Mouse (Mus musculus): ENCODE measurements at regions not wholly inside any gene's neighbourhood (a gene's known extent, or its start where the extent isn't known, plus 50 kb on each side); places are given as distances from the start of the nearest gene placed in this dataset.

GRCm38 (mm10) chr7:116816494-116816893 lies 312.3 kb downstream of the Nucb2 start:
- DNase-seq (ENCODE audit: low spot score) (no peak), ATAC-seq (ENCODE audit: extremely low read depth, insufficient number of reproducible peaks, low FRiP score, poor library complexity, severe bottlenecking) (no peak)
- TF ChIP-seq POLR2AphosphoS5 (IDR thresholded peaks at IDR 0.05; ENCODE audit: insufficient replicate concordance, low read depth, low read length) (no peak), GATA2 (IDR thresholded peaks at IDR 0.05; ENCODE audit: borderline replicate concordance, low read depth, low read length) (no peak), TAL1 (conservative IDR thresholded peaks at IDR 0.05; ENCODE audit: low read depth, low read length) (no peak), GATA1 (IDR thresholded peaks at IDR 0.05; ENCODE audit: borderline replicate concordance, low read length) (no peak), CTCF (IDR thresholded peaks at IDR 0.05; ENCODE audit: low read depth, low read length) (no peak)
- Histone ChIP-seq H3K36me3 (replicated peaks) (no peaks in the 10 kb centered on the region), H3K9me3 (replicated peaks) (peaks cover 43% of the 10 kb centered on the region), H3K4me1 (ENCODE audit: insufficient read depth, low read depth, low read length) (no peaks in the 10 kb centered on the region), H3K4me3 (ENCODE audit: low read depth, low read length) (no peak overlapping the region), H3K27me3 (ENCODE audit: insufficient read depth, low read length) (no peaks in the 10 kb centered on the region)

DNA sequence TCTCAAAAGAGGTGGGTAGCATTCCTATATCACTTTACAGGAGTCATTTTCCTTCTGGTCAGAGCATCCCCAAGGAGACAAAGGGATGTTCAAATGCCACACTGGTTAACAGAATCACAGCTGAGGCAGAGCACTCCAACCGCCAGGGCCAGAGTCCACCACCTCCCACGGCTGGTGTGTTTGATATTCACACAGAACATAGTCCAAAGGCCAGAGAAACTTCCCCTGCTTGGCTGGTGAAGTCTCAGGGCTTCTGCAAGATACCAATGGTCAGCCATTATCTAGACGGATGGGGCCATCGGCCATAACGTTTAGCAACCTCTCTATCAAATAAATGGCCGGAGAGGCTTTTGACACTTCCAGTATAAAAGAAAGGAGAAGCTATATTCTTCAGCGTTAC lies 313.8 kb downstream of the Nucb2 start:
- H3K27me3 ChIP-seq (ENCODE audit: insufficient read depth, low read length), result no peaks in the 10 kb centered on the region
- peaks cover 46% of the 10 kb centered on the region for H3K9me3 ChIP-seq (replicated peaks)
- ATAC-seq (ENCODE audit: extremely low read depth, insufficient number of reproducible peaks, low FRiP score, poor library complexity, severe bottlenecking) (no peak), DNase-seq (ENCODE audit: low spot score) (no peak)
- H3K4me1 ChIP-seq (ENCODE audit: insufficient read depth, low read depth, low read length), result no peaks in the 10 kb centered on the region
- H3K36me3 ChIP-seq (replicated peaks), result no peaks in the 10 kb centered on the region
- H3K4me3 ChIP-seq (ENCODE audit: low read depth, low read length), result no peak overlapping the region
- TF ChIP-seq GATA2 (IDR thresholded peaks at IDR 0.05; ENCODE audit: borderline replicate concordance, low read depth, low read length), result no peak
- no peak for TF ChIP-seq POLR2AphosphoS5 (IDR thresholded peaks at IDR 0.05; ENCODE audit: insufficient replicate concordance, low read depth, low read length)
- no peak for TF ChIP-seq GATA1 (IDR thresholded peaks at IDR 0.05; ENCODE audit: borderline replicate concordance, low read length)
- no peak for TF ChIP-seq CTCF (IDR thresholded peaks at IDR 0.05; ENCODE audit: low read depth, low read length)
- no peak for TF ChIP-seq TAL1 (conservative IDR thresholded peaks at IDR 0.05; ENCODE audit: low read depth, low read length)

GRCm38 (mm10) chr7:116820613-116821012 lies 316.4 kb downstream of the Nucb2 start:
- no peaks in the 10 kb centered on the region for H3K4me1 ChIP-seq (ENCODE audit: insufficient read depth, low read depth, low read length)
- TF ChIP-seq GATA1 (IDR thresholded peaks at IDR 0.05; ENCODE audit: borderline replicate concordance, low read length) (no peak), CTCF (IDR thresholded peaks at IDR 0.05; ENCODE audit: low read depth, low read length) (no peak), TAL1 (conservative IDR thresholded peaks at IDR 0.05; ENCODE audit: low read depth, low read length) (no peak), GATA2 (IDR thresholded peaks at IDR 0.05; ENCODE audit: borderline replicate concordance, low read depth, low read length) (no peak), POLR2AphosphoS5 (IDR thresholded peaks at IDR 0.05; ENCODE audit: insufficient replicate concordance, low read depth, low read length) (no peak)
- H3K9me3 ChIP-seq (replicated peaks), result peaks cover 33% of the 10 kb centered on the region
- no peak for ATAC-seq (ENCODE audit: extremely low read depth, insufficient number of reproducible peaks, low FRiP score, poor library complexity, severe bottlenecking)
- H3K27me3 ChIP-seq (ENCODE audit: insufficient read depth, low read length), result no peaks in the 10 kb centered on the region
- H3K4me3 ChIP-seq (ENCODE audit: low read depth, low read length), result no peak overlapping the region
- H3K36me3 ChIP-seq (replicated peaks), result no peaks in the 10 kb centered on the region
- no peak for DNase-seq (ENCODE audit: low spot score)

DNA sequence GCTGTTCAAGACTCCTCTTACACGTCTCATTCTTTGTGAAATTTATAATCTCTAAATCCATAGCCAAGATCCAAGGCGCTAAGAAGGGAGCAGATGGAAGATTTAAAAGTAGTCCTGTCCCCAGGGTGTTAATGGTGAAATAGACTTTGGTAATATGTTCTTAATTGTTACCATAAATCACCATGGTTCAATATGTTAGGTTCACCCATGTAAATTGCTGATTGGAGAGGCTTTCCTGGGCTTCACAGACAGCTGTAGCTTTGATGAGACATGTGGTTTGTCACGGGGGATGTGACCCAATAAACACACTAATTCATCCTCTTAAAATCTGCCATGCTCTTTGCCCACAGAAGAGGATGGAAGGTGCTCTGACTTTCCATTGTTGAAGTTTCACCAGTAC lies 338.7 kb downstream of the Nucb2 start:
- Histone ChIP-seq H3K4me1 (ENCODE audit: insufficient read depth, low read depth, low read length) (no peaks in the 10 kb centered on the region), H3K4me3 (ENCODE audit: low read depth, low read length) (no peak overlapping the region), H3K27me3 (ENCODE audit: insufficient read depth, low read length) (no peaks in the 10 kb centered on the region), H3K36me3 (replicated peaks) (no peaks in the 10 kb centered on the region), H3K9me3 (replicated peaks) (peaks cover 11% of the 10 kb centered on the region)
- TF ChIP-seq TAL1 (conservative IDR thresholded peaks at IDR 0.05; ENCODE audit: low read depth, low read length) (no peak), GATA1 (IDR thresholded peaks at IDR 0.05; ENCODE audit: borderline replicate concordance, low read length) (no peak), POLR2AphosphoS5 (IDR thresholded peaks at IDR 0.05; ENCODE audit: insufficient replicate concordance, low read depth, low read length) (no peak), GATA2 (IDR thresholded peaks at IDR 0.05; ENCODE audit: borderline replicate concordance, low read depth, low read length) (no peak), CTCF (IDR thresholded peaks at IDR 0.05; ENCODE audit: low read depth, low read length) (no peak)
- DNase-seq (ENCODE audit: low spot score), result no peak
- no peak for ATAC-seq (ENCODE audit: extremely low read depth, insufficient number of reproducible peaks, low FRiP score, poor library complexity, severe bottlenecking)

- DNase-seq (ENCODE audit: low spot score) (no peak), ATAC-seq (ENCODE audit: extremely low read depth, insufficient number of reproducible peaks, low FRiP score, poor library complexity, severe bottlenecking) (no peak)
- Histone ChIP-seq H3K9me3 (replicated peaks) (peaks cover 20% of the 10 kb centered on the region), H3K4me3 (ENCODE audit: low read depth, low read length) (no peak overlapping the region), H3K27me3 (ENCODE audit: insufficient read depth, low read length) (no peaks in the 10 kb centered on the region), H3K36me3 (replicated peaks) (no peaks in the 10 kb centered on the region), H3K4me1 (ENCODE audit: insufficient read depth, low read depth, low read length) (no peaks in the 10 kb centered on the region)
- no peak for TF ChIP-seq GATA1 (IDR thresholded peaks at IDR 0.05; ENCODE audit: borderline replicate concordance, low read length)
- no peak for TF ChIP-seq CTCF (IDR thresholded peaks at IDR 0.05; ENCODE audit: low read depth, low read length)
- TF ChIP-seq POLR2AphosphoS5 (IDR thresholded peaks at IDR 0.05; ENCODE audit: insufficient replicate concordance, low read depth, low read length), result no peak
- no peak for TF ChIP-seq GATA2 (IDR thresholded peaks at IDR 0.05; ENCODE audit: borderline replicate concordance, low read depth, low read length)
- no peak for TF ChIP-seq TAL1 (conservative IDR thresholded peaks at IDR 0.05; ENCODE audit: low read depth, low read length)
These were observed 343.9 kb downstream of the Nucb2 start for GRCm38 (mm10) chr7:116847846-116848730.

GRCm38 (mm10) chr7:116853351-116853750 lies 349.2 kb downstream of the Nucb2 start:
- no peaks in the 10 kb centered on the region for H3K36me3 ChIP-seq (replicated peaks)
- no peaks in the 10 kb centered on the region for H3K27me3 ChIP-seq (ENCODE audit: insufficient read depth, low read length)
- no peak for DNase-seq (ENCODE audit: low spot score)
- no peak for ATAC-seq (ENCODE audit: extremely low read depth, insufficient number of reproducible peaks, low FRiP score, poor library complexity, severe bottlenecking)
- H3K4me3 ChIP-seq (ENCODE audit: low read depth, low read length), result no peak overlapping the region
- peaks cover 26% of the 10 kb centered on the region for H3K9me3 ChIP-seq (replicated peaks)
- TF ChIP-seq GATA1 (IDR thresholded peaks at IDR 0.05; ENCODE audit: borderline replicate concordance, low read length), result no peak
- no peak for TF ChIP-seq GATA2 (IDR thresholded peaks at IDR 0.05; ENCODE audit: borderline replicate concordance, low read depth, low read length)
- no peak for TF ChIP-seq POLR2AphosphoS5 (IDR thresholded peaks at IDR 0.05; ENCODE audit: insufficient replicate concordance, low read depth, low read length)
- no peak for TF ChIP-seq TAL1 (conservative IDR thresholded peaks at IDR 0.05; ENCODE audit: low read depth, low read length)
- TF ChIP-seq CTCF (IDR thresholded peaks at IDR 0.05; ENCODE audit: low read depth, low read length), result no peak
- no peaks in the 10 kb centered on the region for H3K4me1 ChIP-seq (ENCODE audit: insufficient read depth, low read depth, low read length)
